Mouse (Mus musculus) ES-E14 (cell line): Measurements from ENCODE around the gene Slc2a8.

Experiments used
- CHD2 ChIP-seq: IDR thresholded peaks from 2 replicates; pipeline ENCODE4 v1.6.1; 2014; ENCODE audit warnings: mild to moderate bottlenecking, low read depth, low read length, inconsistent platforms
- HCFC1 ChIP-seq: IDR thresholded peaks from 2 replicates; pipeline ENCODE4 v1.6.1; 2012; ENCODE audit warnings: low read length, inconsistent platforms, borderline replicate concordance; ENCODE audit not compliant: insufficient read depth
- ZNF384 ChIP-seq: IDR thresholded peaks from 2 replicates; pipeline ENCODE4 v1.6.1; 2012; ENCODE audit warnings: low read depth, low read length, inconsistent platforms

- no peak for TF ChIP-seq ZNF384
- TF ChIP-seq HCFC1 = peak; percentile 82
- peak; percentile 98 for TF ChIP-seq CHD2
These were observed 20.5 kb downstream of the Slc2a8 start, which contains the start of the genes Rpl12 and Lrsam1 for GRCm38 (mm10) chr2:32961192-32961995.
